Mouse (Mus musculus) left cerebral cortex, postnatal 14 days (tissue): ENCODE measurements at regions not wholly inside any gene's neighbourhood (a gene's known extent, or its start where the extent isn't known, plus 50 kb on each side); places are given as distances from the start of the nearest gene placed in this dataset.

Experiments used
- DNase-seq, 2 experiments: peaks; one replicate each; pipeline ENCODE4 v3.0.0; 2021 to 2022; ENCODE audit warnings: low spot score in 2 of 2, mixed read lengths in 1 of 2
- intact Hi-C: fragments of 180-260 bp; cut with DNase I; formaldehyde crosslinking; loops from one replicate; pipeline ENCODE4 v1.15.1; 2025

- DNase-seq, result peak in 1 of 2 experiments; percentile 22
- intact Hi-C loops, result no loop called here
Measured at GRCm38 (mm10) chr7:84466479-84466878, 56.5 kb upstream of the Arnt2 start.

- intact Hi-C loops, result no loop called here
- DNase-seq, result no peak
Measured at GRCm38 (mm10) chr7:84465587-84466202, 55.7 kb upstream of the Arnt2 start.
